Mouse (Mus musculus) lung, postnatal 36 days (tissue): ENCODE measurements around the gene Gm17555.
A peak's percentile ranks its signal among the peaks of the same experiment; 100 is the strongest.
"Not testable (repeated sequence)": the region's sequence is repeated elsewhere in the genome, so short reads cannot be mapped to it uniquely, and the experiment has no call there.

Source experiments
- DNase-seq: peaks from one replicate; pipeline ENCODE4 v3.0.0; 2022; ENCODE audit warnings: mixed read lengths

Gm17555 gene

GRCm38 (mm10) chr2:126214800-126215199, at the start of gene Gm17555:
Gm17555 (plus strand) TSS chr2:126215100.
- not testable (repeated sequence) for DNase-seq

GRCm38 (mm10) chr2:126165277-126166018, 49.5 kb upstream of the Gm17555 start:
- DNase-seq = no peak

- no peak for DNase-seq
Measured at GRCm38 (mm10) chr2:126166335-126166734, 48.6 kb upstream of the Gm17555 start.

- DNase-seq = no peak
Measured at GRCm38 (mm10) chr2:126166848-126167617, 47.9 kb upstream of the Gm17555 start.

- no peak for DNase-seq
Measured at GRCm38 (mm10) chr2:126171427-126171826, 43.5 kb upstream of the Gm17555 start.

GRCm38 (mm10) chr2:126191306-126191705, 23.6 kb upstream of the Gm17555 start:
- DNase-seq = peak; percentile 3

GRCm38 (mm10) chr2:126192129-126192528, 22.8 kb upstream of the Gm17555 start:
- DNase-seq = no peak

GRCm38 (mm10) chr2:126195631-126196356, 19.1 kb upstream of the Gm17555 start:
- DNase-seq = no peak

GRCm38 (mm10) chr2:126198971-126199370, 15.9 kb upstream of the Gm17555 start:
- peak; percentile 48 for DNase-seq

- DNase-seq = no peak
Measured at GRCm38 (mm10) chr2:126211011-126211680, 3.8 kb upstream of the Gm17555 start.

GRCm38 (mm10) chr2:126227581-126227980, 12.7 kb downstream of the Gm17555 start:
- DNase-seq = no peak

GRCm38 (mm10) chr2:126231731-126232130, 16.8 kb downstream of the Gm17555 start:
- no peak for DNase-seq

- peak; percentile 59 for DNase-seq
Measured at GRCm38 (mm10) chr2:126236905-126237304, 22.0 kb downstream of the Gm17555 start.

- DNase-seq = peak; percentile 45
Measured at GRCm38 (mm10) chr2:126245446-126245845, 30.5 kb downstream of the Gm17555 start.

GRCm38 (mm10) chr2:126248536-126248935, 33.6 kb downstream of the Gm17555 start:
- no peak for DNase-seq

GRCm38 (mm10) chr2:126252211-126252610, 37.3 kb downstream of the Gm17555 start:
- DNase-seq = no peak
